Mouse (Mus musculus) kidney, postnatal 4 days (tissue): ENCODE measurements around the gene Aurkaip1.

Experiments
- DNase-seq, 2 experiments: peaks; one replicate each; pipeline ENCODE4 v3.0.0; 2021; ENCODE audit warnings: mixed read lengths in 2 of 2

The Aurkaip1 gene

GRCm38 (mm10) chr4:155853421-155853820 is 22.3 kb downstream of the Aurkaip1 start:
- DNase-seq: no peak

DNA sequence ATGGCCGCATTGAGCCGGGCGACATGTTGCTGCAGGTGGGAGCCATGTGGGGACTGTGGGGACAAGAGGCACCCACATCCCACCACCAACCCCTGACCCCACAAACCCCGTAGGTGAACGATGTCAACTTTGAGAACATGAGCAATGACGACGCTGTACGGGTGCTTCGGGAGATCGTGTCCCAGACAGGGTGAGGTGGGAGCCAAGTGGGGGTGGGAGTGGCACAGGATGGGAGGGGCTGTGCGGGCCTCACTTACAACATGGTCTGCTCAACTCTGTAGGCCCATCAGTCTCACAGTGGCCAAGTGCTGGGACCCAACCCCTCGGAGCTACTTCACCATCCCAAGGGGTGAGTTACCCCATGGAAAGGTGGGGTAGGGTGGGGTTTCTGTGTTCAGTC is 23.9 kb downstream of the Aurkaip1 start:
- DNase-seq: no peak

- DNase-seq: no peak
Observed at GRCm38 (mm10) chr4:155856071-155856470, 25.0 kb downstream of the Aurkaip1 start.

GRCm38 (mm10) chr4:155856881-155857280 is 25.8 kb downstream of the Aurkaip1 start:
- DNase-seq: no peak

DNA sequence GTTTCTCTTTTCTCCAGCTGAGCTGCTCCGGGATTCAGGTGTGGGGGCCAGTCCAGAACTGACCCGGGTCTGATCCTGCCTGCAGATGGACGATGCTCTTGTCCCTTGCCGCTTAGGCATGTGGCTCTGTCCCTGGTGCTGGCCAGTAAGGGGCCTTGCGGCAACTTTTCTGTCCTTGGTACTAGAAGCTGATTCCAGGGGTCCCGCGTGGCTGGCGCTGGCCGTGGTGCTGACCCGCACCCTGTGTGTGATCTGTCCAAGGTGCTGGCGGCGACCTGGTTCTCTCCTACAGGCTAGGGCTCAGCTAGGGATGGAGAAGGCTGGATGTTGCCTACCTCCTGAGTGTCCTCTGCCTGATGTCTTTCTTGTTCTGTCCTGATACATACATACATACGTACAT is 28.2 kb downstream of the Aurkaip1 start:
- DNase-seq: peak; percentile 92

GRCm38 (mm10) chr4:155861787-155862186 is 30.7 kb downstream of the Aurkaip1 start:
- DNase-seq: no peak

GRCm38 (mm10) chr4:155863001-155863400 is 31.9 kb downstream of the Aurkaip1 start, which contains the start of gene Tas1r3:
Gene Tas1r3, minus strand, starts transcription at chr4:155863362.
- no peak for DNase-seq

DNA sequence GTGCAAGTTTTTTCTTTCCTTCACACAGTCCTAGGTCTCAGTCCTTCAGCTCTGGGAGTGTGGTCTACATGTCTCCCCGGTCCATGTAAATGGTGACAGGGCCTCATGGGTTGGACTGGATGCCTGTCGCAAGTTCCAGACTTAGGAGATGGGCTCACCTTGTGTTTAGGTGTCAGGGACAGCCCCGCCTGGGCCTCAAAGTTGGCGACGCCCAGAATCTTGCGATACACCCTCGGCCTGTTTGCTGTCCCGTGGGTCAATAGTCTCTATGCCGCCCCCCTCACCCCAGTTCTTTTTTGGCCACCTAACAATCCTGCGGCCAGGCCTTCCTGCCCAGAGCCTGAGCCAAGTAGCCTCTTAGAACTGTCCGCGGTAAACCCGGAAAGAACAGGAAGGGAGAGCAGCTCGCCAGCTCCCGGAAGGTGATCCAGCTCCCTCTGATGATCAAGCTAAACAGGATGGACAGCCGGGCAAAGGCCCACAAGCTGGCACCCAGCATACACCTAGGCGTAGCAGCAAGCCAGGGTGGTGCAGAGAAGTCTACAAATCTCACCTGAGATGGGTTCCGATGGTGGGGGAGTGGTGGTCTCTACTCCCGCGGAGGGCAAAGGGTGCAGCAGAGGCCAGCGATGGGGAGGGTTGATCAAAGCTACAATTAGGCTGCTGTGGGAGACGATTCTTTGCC is 37.7 kb downstream of the Aurkaip1 start:
- DNase-seq: peak; percentile 22 to 57

DNA sequence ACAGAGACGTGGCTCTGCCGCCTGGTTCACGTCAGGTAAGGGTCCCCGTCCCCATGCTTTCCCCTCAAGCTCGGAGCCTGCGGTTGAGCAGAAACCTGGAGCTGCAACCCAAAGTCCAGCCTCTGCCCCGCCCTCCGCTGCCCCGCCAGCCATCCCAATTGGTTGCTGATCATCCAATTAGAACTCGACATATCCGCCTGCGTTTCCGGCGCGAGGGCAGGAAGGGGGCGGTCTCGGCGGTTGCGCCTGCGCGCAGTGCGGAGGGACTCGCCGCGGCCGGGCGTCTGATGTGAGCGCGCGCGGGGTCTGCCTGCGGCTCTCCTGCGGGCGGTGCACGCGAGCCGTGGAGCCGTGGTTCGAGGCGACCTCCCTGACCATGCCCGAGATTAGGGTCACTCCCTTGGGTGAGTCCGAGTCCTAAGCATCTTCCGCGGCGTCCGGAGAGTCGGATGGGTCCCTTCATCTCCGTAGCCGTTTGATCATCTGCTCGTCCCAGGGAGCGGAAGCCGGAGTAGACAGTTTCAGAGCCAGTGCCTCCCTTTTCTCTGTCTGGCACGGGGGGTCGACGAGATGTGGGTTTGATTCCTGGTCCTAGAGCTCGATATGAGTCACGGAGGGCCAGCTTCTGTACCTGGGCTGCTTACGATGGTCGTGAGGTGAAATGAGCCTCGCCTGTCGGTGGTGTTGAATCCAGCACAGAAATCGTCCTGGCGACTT is 38.4 kb downstream of the Aurkaip1 start, which contains the start of the genes Cptp and Ints11:
Gene Cptp, minus strand, starts transcription at position 124 of the 717 bp plus-strand sequence.
Gene Ints11, plus strand, starts transcription at position 230 of the 717 bp plus-strand sequence.
- peak; percentile 97 to 98 for DNase-seq

GRCm38 (mm10) chr4:155871404-155871803 is 40.3 kb downstream of the Aurkaip1 start:
- no peak for DNase-seq
